Mouse (Mus musculus): ENCODE data around the gene Parg. TPM values are rescaled to one million over a fixed set of nuclear protein-coding genes. Genes with fewer than 3 reads are reported as not detected.
"Not testable (repeated sequence)": the region's sequence is repeated elsewhere in the genome, so short reads cannot be mapped to it uniquely, and the experiment has no call there.

Parg gene
- total RNA-seq, 4 experiments from 2014 or later = 15.4 to 21.4 (median 18.0) TPM

- DNase-seq (ENCODE audit: low spot score) = no peak
These were observed 22.2 kb upstream of the Parg start for GRCm38 (mm10) chr14:32179393-32180195.

- no peak for DNase-seq (ENCODE audit: low spot score)
These were observed 20.9 kb upstream of the Parg start for GRCm38 (mm10) chr14:32180861-32181260.

DNA sequence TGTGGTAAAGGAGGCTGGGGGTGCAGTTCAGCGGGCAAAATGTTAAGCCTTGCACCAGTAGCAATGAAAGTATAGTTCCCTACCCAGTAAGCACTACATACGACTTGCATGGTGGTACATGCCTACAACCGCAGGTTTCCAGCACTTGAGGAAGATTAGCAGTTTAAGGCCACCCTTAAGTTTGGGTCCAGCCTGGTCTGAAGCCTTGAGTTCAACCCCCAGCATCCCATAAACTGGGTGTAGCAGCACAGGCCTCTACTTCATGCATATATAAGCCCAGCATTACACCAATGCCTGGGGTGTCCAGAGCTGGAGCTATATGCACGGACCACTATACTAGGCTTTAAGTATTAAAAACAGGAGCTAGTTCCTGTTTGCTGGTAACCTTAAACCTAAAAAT is 17.9 kb upstream of the Parg start:
- DNase-seq (ENCODE audit: low spot score) = no peak

- no peak for DNase-seq (ENCODE audit: low spot score)
These were observed 10.9 kb upstream of the Parg start for GRCm38 (mm10) chr14:32190627-32191391.

DNA sequence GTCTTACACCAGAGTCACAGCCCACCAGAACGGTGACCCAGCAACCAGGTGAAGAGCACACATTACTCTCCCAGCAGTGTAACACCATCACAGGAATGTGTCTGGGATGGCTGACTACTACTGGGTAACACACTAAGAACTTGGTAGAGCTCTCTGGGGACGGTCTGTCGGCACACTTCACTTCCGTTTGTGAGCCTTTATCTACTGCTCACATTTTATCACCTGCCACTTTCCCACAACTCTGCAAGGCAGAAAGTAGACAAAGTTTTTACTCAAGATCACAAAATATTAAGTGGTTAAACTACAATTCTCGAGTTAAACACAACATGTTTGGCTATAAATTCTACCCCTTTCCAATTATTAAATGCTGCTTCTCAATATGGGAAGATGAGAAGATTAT is 9.8 kb upstream of the Parg start:
- DNase-seq (ENCODE audit: low spot score) = no peak

- peak; percentile 51 for DNase-seq (ENCODE audit: low spot score)
These were observed 9.3 kb upstream of the Parg start for GRCm38 (mm10) chr14:32192437-32192836.

GRCm38 (mm10) chr14:32193557-32193956 is 8.2 kb upstream of the Parg start:
- not testable (repeated sequence) for DNase-seq (ENCODE audit: low spot score)

DNA sequence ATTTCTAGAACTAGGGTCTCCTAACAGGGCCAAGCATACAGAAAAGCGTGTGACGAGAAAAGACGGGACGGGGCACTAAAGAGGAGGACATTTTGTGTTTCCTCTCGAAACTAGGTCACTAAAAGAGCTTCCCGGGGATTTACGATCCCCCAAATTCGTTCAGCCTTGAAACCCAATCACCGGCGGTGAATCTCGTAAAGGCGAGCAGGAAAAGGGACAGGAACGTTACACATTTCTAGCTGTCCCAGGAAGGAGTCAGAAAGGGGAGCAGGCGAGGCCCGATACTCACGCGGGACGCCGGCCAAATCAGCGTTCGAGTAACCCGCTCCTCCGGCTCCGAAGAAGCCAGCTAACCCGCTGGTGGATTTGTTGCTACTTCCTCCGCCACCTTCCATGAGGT is 395 bp upstream of the Parg start:
- no peak for DNase-seq (ENCODE audit: low spot score)

- peak; percentile 16 for DNase-seq (ENCODE audit: low spot score)
These were observed 24.9 kb downstream of the Parg start for GRCm38 (mm10) chr14:32226601-32227000.

GRCm38 (mm10) chr14:32228996-32229395 is 27.2 kb downstream of the Parg start:
- DNase-seq (ENCODE audit: low spot score) = peak; percentile 37

DNA sequence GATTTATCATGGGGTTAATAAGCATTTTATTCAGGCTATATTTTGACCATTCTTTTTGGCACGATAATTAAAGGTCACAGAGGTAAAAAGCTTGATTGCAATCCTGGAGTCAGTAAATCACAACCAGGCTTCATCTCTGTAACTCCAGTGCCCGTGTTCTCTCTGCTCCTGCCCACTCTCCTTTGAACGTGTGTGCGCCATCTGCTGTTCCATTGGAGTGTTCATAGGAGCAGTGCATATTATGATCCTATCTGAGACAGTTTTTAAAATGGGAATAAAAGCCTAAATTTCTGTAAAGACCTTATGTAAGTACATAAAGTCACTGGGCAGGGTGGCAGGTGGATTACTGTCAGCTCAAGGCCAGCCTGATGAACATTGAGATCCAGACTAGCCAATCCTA is 40.7 kb downstream of the Parg start:
- DNase-seq (ENCODE audit: low spot score) = no peak

DNA sequence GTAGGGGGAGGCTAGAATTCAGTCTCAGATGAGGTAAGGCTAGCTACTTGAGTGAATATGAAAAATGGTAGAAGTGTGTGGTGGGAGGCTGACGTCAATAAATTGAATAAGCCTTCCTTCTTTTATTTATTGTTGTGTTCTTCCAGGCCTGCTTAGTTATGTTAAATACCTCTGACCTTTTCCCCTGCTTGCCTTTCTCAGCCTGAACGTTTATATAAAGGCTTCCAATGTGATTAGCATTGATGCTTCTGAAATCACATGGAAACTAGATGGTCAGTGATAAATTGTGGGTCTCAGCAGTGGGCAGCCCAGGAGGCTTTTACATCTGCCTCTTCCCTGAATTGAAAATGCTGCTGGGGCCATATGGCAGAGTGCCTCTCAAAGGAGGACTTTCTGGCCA is 44.3 kb downstream of the Parg start:
- DNase-seq (ENCODE audit: low spot score) = no peak

- DNase-seq (ENCODE audit: low spot score) = no peak
These were observed 47.9 kb downstream of the Parg start for GRCm38 (mm10) chr14:32249616-32250015.

DNA sequence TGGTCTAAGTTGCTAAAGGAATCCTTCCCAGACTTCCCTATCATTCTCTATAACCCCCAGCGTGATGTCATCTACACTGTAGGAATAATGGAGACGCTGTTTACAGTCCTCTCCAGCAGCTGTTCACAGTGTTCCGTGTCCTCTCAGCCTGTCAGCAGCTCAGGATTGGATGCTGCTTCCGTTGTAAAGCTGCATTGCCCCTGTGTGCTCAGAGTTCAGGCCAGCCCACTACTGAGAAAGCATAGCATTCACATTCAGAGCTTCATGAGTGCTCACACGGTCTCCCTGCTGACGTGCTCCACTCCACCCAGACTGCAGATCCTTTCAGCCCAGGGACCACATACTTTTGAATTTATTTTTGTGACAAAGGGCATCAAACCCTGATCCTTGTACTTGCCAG is 59.1 kb downstream of the Parg start:
- DNase-seq (ENCODE audit: low spot score) = no peak

- no peak for DNase-seq (ENCODE audit: low spot score)
These were observed 60.0 kb downstream of the Parg start for GRCm38 (mm10) chr14:32261741-32262140.

GRCm38 (mm10) chr14:32268999-32269398 is 67.2 kb downstream of the Parg start:
- no peak for DNase-seq (ENCODE audit: low spot score)

- no peak for DNase-seq (ENCODE audit: low spot score)
These were observed 67.8 kb downstream of the Parg start for GRCm38 (mm10) chr14:32269589-32269988.

GRCm38 (mm10) chr14:32301622-32302021 is 99.9 kb downstream of the Parg start:
- DNase-seq (ENCODE audit: low spot score) = no peak

DNA sequence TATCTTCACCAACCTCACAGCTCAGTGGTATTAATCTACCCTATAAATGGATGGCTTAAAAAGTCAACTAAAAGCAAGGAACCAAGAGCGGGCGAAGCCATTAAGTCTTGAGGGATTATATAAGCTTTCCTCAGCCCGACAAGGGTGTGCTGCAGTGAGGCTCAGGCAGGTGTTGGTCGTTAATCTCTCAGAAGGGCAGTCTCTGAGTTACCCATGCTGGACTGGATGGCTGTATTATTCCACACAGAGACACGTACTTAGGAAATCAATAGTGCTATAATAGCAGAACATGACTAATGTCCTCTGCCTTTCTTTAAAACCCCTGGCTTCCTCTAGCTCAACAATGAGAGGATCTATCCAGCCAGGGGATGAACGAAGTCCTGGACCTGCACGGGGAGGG is 100.7 kb downstream of the Parg start:
- no peak for DNase-seq (ENCODE audit: low spot score)

DNA sequence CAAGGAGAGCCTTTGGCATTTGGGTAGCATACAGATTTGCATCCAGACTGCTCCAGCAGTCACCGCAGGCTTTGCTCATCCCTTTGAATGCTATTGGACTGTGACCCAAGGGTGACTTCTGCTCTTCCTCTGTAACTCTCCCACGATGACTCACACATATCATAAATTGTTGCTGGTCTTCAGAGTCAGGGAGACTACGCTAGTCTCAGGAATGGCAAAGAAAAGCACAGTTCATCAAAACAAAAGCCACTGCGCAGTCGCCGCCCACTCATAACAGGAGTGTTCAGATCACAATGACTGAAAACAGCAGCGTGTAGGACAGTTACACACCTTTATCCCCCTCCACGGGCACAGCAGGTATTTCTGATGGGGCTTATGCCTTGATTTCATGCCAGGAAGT is 103.2 kb downstream of the Parg start:
- DNase-seq (ENCODE audit: low spot score) = no peak

- peak; percentile 38 for DNase-seq (ENCODE audit: low spot score)
These were observed 108.1 kb downstream of the Parg start for GRCm38 (mm10) chr14:32309876-32310275.

- DNase-seq (ENCODE audit: low spot score) = no peak
These were observed 109.8 kb downstream of the Parg start for GRCm38 (mm10) chr14:32311381-32312035.

DNA sequence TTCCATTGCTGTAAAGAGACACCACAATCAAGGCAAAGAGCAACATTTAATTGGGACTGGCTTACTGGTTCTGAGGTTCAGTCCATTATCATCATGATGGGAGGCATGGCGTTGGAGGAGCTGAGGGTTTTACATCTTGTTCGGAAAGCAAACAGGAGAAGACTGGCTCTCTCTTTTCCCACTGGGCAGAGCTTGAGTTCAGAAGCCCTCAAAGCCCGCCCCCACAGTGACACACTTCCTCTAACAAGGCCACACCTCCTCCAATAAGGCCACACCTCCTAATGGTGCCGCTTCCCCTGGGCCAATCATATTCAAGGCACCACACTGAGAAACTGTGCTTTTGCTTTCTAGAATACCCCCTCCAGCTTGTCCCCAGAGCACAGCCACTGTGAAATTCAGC is 116.1 kb downstream of the Parg start:
- DNase-seq (ENCODE audit: low spot score) = no peak

Measured in heart, adult 8-10 months (tissue).